Mouse (Mus musculus) liver, embryonic 11.5 days (tissue): Measurements from ENCODE around the gene Cd70. TPM values are rescaled to one million over a fixed set of nuclear protein-coding genes. Genes with fewer than 3 reads are reported as not detected.

Source experiments
- ATAC-seq: fragments of 200-750 bp; cut with Nextera tagmentation; replicated peaks from 2 replicates; pipeline ENCODE4 v1.8.0; 2017; ENCODE audit warnings: moderate number of reproducible peaks, mild to moderate bottlenecking, moderate TSS enrichment, moderate library complexity; ENCODE audit not compliant: low FRiP score
- DNase-seq: peaks from one replicate; pipeline ENCODE4 v3.0.0-alpha.2; 2017; ENCODE audit warnings: low spot score
- H3K27ac ChIP-seq: fragments of 300-500 bp; sonication (generic); 2 replicates; pipeline ENCODE4 v1.5.1; 2014; ENCODE audit warnings: mild to moderate bottlenecking, low read depth, low read length, control low read depth
- H3K27me3 ChIP-seq: fragments of 300-500 bp; sonication (generic); replicated peaks from 2 replicates; pipeline ENCODE4 v1.6.1; 2014; ENCODE audit warnings: low read length, mixed read lengths; ENCODE audit not compliant: control insufficient read depth, insufficient read depth
- H3K36me3 ChIP-seq: fragments of 300-500 bp; sonication (generic); 2 replicates; pipeline ENCODE4 v1.6.1; 2014; ENCODE audit warnings: mild to moderate bottlenecking, low read length, moderate library complexity, mixed read lengths; ENCODE audit not compliant: control insufficient read depth, insufficient read depth
- H3K4me1 ChIP-seq: fragments of 300-500 bp; sonication (generic); replicated peaks from 2 replicates; pipeline ENCODE4 v1.6.1; 2014; ENCODE audit warnings: low read length, mixed read lengths; ENCODE audit not compliant: control insufficient read depth, insufficient read depth
- H3K4me2 ChIP-seq: fragments of 300-500 bp; sonication (generic); 2 replicates; pipeline ENCODE4 v1.6.1; 2014; ENCODE audit warnings: mild to moderate bottlenecking, control low read depth, moderate library complexity
- H3K4me3 ChIP-seq: fragments of 300-500 bp; sonication (generic); 2 replicates; pipeline ENCODE4 v1.5.1; 2014; ENCODE audit warnings: low read depth, low read length, control low read depth
- H3K9ac ChIP-seq: fragments of 300-500 bp; sonication (generic); 2 replicates; pipeline ENCODE4 v1.6.1; 2014; ENCODE audit warnings: low read depth, low read length, control low read depth
- H3K9me3 ChIP-seq: fragments of 300-500 bp; sonication (generic); 2 replicates; pipeline ENCODE4 v1.6.1; 2016; ENCODE audit warnings: low read length, inconsistent platforms, mixed read lengths; ENCODE audit not compliant: control insufficient read depth
- WGBS: fragments of 180-500 bp; shearing (Covaris S2); extraction: QIAGEN DNeasy Blood & Tissue Kit; methylation state at CpG from one replicate; pipeline ENCODE4 v1.1.7; 2014; 5-methylcytosine and 5-hydroxymethylcytosine counted together
- polyA plus RNA-seq: library from polyadenylated mRNA; unstranded; fragments of >200 nt; fragmentation: Nextera tagmentation; extraction: Ambion mirVana; gene quantifications from 2 replicates; pipeline ENCODE4 v1.2.1, GENCODE M21; 2014

Gene Cd70
- polyA plus RNA-seq, 1 experiment from 2014 or later = not detected

DNA sequence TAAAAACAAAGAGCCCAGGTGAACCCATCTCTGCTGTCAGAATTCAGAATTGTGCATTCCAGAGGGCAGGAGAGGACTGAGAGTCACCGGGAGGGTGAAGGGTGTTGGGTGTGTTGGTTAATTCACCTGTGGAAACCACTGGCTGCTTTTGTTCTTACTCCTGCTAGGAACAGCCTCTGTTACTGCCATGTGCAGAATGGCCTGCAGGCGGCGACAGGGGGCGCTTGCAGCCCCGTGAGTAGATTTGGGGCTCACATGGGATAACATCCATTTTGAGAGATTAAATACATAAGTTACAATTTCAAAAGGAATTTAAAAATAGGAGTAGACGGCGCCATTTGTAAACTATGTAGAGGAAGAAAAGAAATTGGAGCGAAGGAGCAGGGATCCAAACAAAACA is 30.8 kb upstream of the Cd70 start:
- Histone ChIP-seq H3K9me3 (no peaks in the 10 kb centered on the region), H3K27me3 (no peaks in the 10 kb centered on the region), H3K4me2 (no peak overlapping the region), H3K4me1 (no peaks in the 10 kb centered on the region), H3K4me3 (no peak overlapping the region), H3K27ac (no peak overlapping the region), H3K9ac (no peak overlapping the region), H3K36me3 (no peaks in the 10 kb centered on the region)
- ATAC-seq (no peak), DNase-seq (no peak)
- 32% methylated on average over 8 of the region's 8 CpGs for WGBS

GRCm38 (mm10) chr17:57173351-57173750 is 23.8 kb upstream of the Cd70 start:
- WGBS = 55% methylated on average over 4 of the region's 4 CpGs
- Histone ChIP-seq H3K36me3 (no peaks in the 10 kb centered on the region), H3K27ac (no peak overlapping the region), H3K4me1 (no peaks in the 10 kb centered on the region), H3K9me3 (no peaks in the 10 kb centered on the region), H3K9ac (no peak overlapping the region), H3K4me3 (no peak overlapping the region), H3K4me2 (no peak overlapping the region), H3K27me3 (no peaks in the 10 kb centered on the region)
- DNase-seq (no peak), ATAC-seq (no peak)

DNA sequence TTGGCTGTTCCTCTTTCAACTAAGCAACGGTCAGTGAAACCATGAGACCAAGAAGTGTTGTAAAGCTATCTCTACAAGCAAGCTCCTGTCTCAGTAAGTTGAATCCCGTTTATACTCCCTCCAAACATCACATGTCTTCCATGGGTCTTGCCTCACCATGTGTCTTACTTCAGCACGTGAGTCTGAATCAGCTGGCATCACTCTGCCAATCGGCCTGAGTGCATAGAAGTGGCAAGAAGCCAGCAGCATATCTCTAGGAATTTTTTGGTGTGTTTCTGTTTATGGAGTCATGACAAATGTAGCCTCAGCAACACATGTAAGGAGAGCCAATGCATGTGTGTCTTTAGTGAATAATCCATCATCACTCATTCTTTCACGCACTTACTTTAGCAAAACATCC is 22.8 kb upstream of the Cd70 start:
- ATAC-seq (no peak), DNase-seq (no peak)
- no peaks in the 10 kb centered on the region for H3K4me1 ChIP-seq
- H3K9ac ChIP-seq = no peak overlapping the region
- no peaks in the 10 kb centered on the region for H3K9me3 ChIP-seq
- H3K27ac ChIP-seq = no peak overlapping the region
- H3K36me3 ChIP-seq = no peaks in the 10 kb centered on the region
- H3K27me3 ChIP-seq = no peaks in the 10 kb centered on the region
- H3K4me3 ChIP-seq = no peak overlapping the region
- H3K4me2 ChIP-seq = no peak overlapping the region
- 72% methylated on average over 5 of the region's 5 CpGs for WGBS

DNA sequence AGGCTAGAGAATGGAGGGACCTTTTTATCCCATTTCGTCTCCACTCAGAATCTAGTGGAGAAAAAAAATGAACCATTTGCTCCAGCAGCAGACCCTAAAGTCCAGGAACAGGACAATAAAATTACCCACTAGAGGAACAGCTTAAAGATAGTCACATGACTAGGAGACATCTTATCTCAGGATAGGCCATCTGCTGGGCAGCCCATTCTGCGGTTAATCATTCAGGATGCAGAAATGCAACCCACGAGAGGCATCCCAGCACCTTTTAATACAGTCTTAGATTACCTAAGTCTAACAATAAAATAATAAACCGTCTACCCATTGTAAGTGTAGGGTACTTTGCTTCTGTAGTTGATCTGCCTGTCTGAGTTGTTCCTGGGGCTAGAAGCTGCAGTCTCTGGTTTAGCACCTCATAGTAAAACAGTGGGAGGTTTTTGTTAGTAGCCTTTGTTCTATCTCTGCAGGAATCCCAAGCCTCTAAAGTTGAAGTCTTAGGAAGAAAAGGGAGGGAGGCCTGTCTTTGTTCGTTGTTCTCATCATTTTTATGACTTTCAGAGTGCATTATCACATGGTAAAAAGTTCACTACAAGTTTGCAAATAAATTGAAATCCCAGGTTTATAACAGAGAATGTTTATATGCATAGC is 21.2 kb upstream of the Cd70 start:
- 46% methylated on average over 5 of the region's 5 CpGs for WGBS
- H3K9me3 ChIP-seq = no peaks in the 10 kb centered on the region
- H3K27ac ChIP-seq = no peak overlapping the region
- no peak overlapping the region for H3K9ac ChIP-seq
- no peaks in the 10 kb centered on the region for H3K4me1 ChIP-seq
- no peaks in the 10 kb centered on the region for H3K36me3 ChIP-seq
- H3K4me3 ChIP-seq = no peak overlapping the region
- H3K27me3 ChIP-seq = no peaks in the 10 kb centered on the region
- ATAC-seq = 0 out of 2 replicates have a peak, but pooled peaks have one; percentile 39
- no peak for DNase-seq
- no peak overlapping the region for H3K4me2 ChIP-seq

DNA sequence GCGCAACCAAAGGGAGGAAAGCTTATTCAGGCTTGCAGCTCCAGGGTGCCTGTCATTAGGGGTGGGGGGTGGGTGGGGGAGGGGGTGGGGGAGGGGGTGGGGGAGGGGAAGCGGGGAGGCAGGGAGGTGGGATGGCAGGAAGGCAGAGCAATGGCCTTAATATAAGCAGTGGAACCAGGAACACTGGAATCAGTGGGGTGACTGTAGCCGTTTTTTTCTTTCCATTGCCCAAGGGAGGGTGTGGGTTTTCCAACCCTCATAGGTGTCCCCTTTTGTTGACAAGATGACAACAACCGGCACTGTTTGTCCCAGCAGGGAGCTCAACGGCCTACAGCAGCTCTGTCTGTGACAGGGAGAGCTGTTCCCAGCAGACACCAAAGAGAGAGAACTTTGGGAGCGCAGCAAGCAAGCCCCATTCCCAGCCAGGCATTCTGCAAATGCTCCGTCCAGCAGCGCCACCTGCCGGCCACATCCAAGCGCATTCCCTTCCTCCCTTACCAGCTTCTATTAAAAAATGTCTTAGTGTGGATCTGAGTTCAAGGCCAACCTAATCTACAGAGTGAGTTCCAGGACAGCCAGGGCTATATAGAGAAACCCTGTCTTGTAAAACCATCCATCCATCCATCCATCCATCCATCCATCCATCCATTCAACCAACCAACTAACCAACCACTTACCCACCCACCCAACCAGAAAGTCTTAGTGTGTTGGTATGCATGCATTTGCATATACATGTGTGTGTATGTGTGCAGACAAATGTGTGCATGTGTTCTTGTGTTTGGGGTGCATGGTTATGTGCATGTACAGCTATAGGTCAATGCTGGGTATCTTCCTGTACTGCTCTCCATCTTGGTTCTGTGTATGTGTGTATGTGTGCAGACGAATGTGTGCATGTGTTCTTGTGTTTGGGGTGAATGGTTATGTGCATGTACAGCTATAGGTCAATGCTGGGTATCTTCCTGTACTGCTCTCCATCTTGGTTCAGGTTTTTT is 17.5 kb upstream of the Cd70 start:
- H3K4me2 ChIP-seq = no peak overlapping the region

GRCm38 (mm10) chr17:57153787-57154186 is 4.2 kb upstream of the Cd70 start:
- no peak for DNase-seq
- no peaks in the 10 kb centered on the region for H3K4me1 ChIP-seq
- H3K9ac ChIP-seq = no peak overlapping the region
- no peaks in the 10 kb centered on the region for H3K36me3 ChIP-seq
- H3K27ac ChIP-seq = no peak overlapping the region
- no peaks in the 10 kb centered on the region for H3K9me3 ChIP-seq
- no peak overlapping the region for H3K4me3 ChIP-seq
- WGBS = 75% methylated on average over 4 of the region's 4 CpGs
- no peak for ATAC-seq
- H3K4me2 ChIP-seq = no peak overlapping the region
- H3K27me3 ChIP-seq = peaks cover 23% of the 10 kb centered on the region

More for the DNA sequence above, 17.5 kb upstream of the Cd70 start:
- no peak overlapping the region for H3K9ac ChIP-seq
- WGBS = 12% methylated on average over 9 of the region's 11 CpGs
- no peak overlapping the region for H3K27ac ChIP-seq
- ATAC-seq (peak; percentile 50), DNase-seq (peak; percentile 81)
- H3K36me3 ChIP-seq = no peaks in the 10 kb centered on the region
- no peaks in the 10 kb centered on the region for H3K4me1 ChIP-seq
- no peaks in the 10 kb centered on the region for H3K9me3 ChIP-seq
- no peak overlapping the region for H3K4me3 ChIP-seq
- H3K27me3 ChIP-seq = no peaks in the 10 kb centered on the region

DNA sequence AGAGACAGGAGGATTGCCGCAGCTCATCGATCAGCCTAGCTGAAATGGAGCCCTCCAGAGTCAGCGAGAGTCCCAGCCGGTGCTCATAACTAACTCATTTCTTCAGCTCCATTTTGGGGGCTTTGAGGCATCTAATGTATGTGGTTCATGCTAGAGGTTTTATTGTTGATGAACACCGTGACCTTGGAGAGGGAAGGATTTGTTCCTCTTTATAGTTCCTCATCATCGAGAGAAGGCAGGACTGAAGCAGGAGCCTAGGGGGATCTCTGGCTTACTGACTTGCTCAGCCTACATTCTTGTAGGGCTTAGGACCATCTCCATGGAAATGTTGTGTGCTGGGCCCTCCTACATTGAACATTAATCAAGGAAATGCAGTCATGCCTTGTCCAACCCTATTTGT is 3.4 kb upstream of the Cd70 start:
- H3K9me3 ChIP-seq = no peaks in the 10 kb centered on the region
- WGBS = 80% methylated on average over 6 of the region's 6 CpGs
- no peak for ATAC-seq

GRCm38 (mm10) chr17:57148343-57148742 is 1.2 kb downstream of the Cd70 start:
- no peaks in the 10 kb centered on the region for H3K36me3 ChIP-seq
- H3K4me2 ChIP-seq = no peak overlapping the region
- H3K27me3 ChIP-seq = peaks cover 52% of the 10 kb centered on the region
- 50% methylated on average over 4 of the region's 4 CpGs for WGBS
- no peak overlapping the region for H3K4me3 ChIP-seq
- H3K27ac ChIP-seq = no peak overlapping the region
- no peaks in the 10 kb centered on the region for H3K4me1 ChIP-seq
- H3K9ac ChIP-seq = no peak overlapping the region
- DNase-seq (no peak), ATAC-seq (no peak)
- H3K9me3 ChIP-seq = no peaks in the 10 kb centered on the region

More for the DNA sequence above, 3.4 kb upstream of the Cd70 start:
- Histone ChIP-seq H3K36me3 (no peaks in the 10 kb centered on the region), H3K4me2 (no peak overlapping the region), H3K27ac (no peak overlapping the region), H3K4me3 (no peak overlapping the region), H3K27me3 (peaks cover 31% of the 10 kb centered on the region), H3K9ac (no peak overlapping the region), H3K4me1 (no peaks in the 10 kb centered on the region)
- no peak for DNase-seq
